ENCODE assay signal across 10 mouse cellular contexts in genomic region chr6:137126224-137126623, GRCm38 (mm10). TPM values are rescaled to one million over a fixed set of nuclear protein-coding genes. Genes with fewer than 3 reads are reported as not detected.
DNase-seq lines count a peak whose midpoint lies in the region; ATAC-seq and TF ChIP-seq lines count a peak whose summit lies in the region.
"Had no signal": no experiment of that assay in that cellular context is flagged by ENCODE, and none has a peak within 500 bp of the region (broad histone marks: within the 10 kb centered on the region; RNA-seq: fewer than 3 reads in every experiment).

No protein-coding gene starts in this region.

- peaks cover 17% of the 10 kb centered on the region for H3K4me1 ChIP-seq in kidney, postnatal 0 days (replicated peaks; ENCODE audit: insufficient read depth, low read length)

- no peak overlapping the region for H3K9ac ChIP-seq in kidney, postnatal 0 days (ENCODE audit: low read depth, low read length)
- H3K9ac ChIP-seq: neural tube, embryonic 13.5 days had no signal

- no peak overlapping the region for H3K4me3 ChIP-seq in kidney, postnatal 0 days (replicated peaks; ENCODE audit: low read depth, low read length)
- H3K4me3 ChIP-seq: neural tube, embryonic 13.5 days had no signal

- WGBS in kidney, postnatal 0 days = 14% methylated on average over 2 of the region's 2 CpGs

- peak overlapping the region; percentile 47 for H3K27ac ChIP-seq in kidney, postnatal 0 days
- H3K27ac ChIP-seq: macrophage; neural tube, embryonic 13.5 days had no signal

- TF ChIP-seq CTCF in kidney, postnatal 0 days (IDR thresholded peaks at IDR 0.05; ENCODE audit: low read depth) = no peak

- DNase-seq in adrenal gland, adult 2 months = peak; percentile 65
- no peak for DNase-seq in adrenal gland, postnatal 10 days
- DNase-seq in kidney, postnatal 0 days (ENCODE audit: low spot score) = peak; percentile 89
- no peak for DNase-seq in kidney, adult 18-20 months
- peak; percentile 45 for DNase-seq in forelimb bud, embryonic 11.5 days (ENCODE audit: low read depth, low spot score)
- peak; percentile 76 for DNase-seq in mesoderm, embryonic 11.5 days (ENCODE audit: low read depth, low spot score)
- DNase-seq in testis, postnatal 14 days (ENCODE audit: low spot score) = no peak
- DNase-seq in layer of hippocampus, postnatal 14 days (ENCODE audit: low spot score in 2 of 2) = no peak

- no peaks in the 10 kb centered on the region for H3K36me3 ChIP-seq in kidney, postnatal 0 days (ENCODE audit: insufficient read depth, low read length)
- H3K36me3 ChIP-seq: neural tube, embryonic 13.5 days had no signal

- H3K4me2 ChIP-seq in kidney, postnatal 0 days (ENCODE audit: low read length) = no peak overlapping the region
- H3K4me2 ChIP-seq: neural tube, embryonic 13.5 days had no signal

- H3K27me3 ChIP-seq in kidney, postnatal 0 days (ENCODE audit: insufficient read depth, low read length) = no peaks in the 10 kb centered on the region
- H3K27me3 ChIP-seq: neural tube, embryonic 13.5 days had no signal

- no peaks in the 10 kb centered on the region for H3K9me3 ChIP-seq in kidney, postnatal 0 days (replicated peaks; ENCODE audit: low read length)
- H3K9me3 ChIP-seq: neural tube, embryonic 13.5 days had no signal

- peak; percentile 74; the same call in 1 of the 2 replicates for ATAC-seq in kidney, postnatal 0 days (replicated peaks; ENCODE audit: low FRiP score, low read depth)

RNA-seq across cellular contexts. Expression of gene Rerg, which starts 44.1 kb away (rescaled TPM):
- total RNA-seq in adrenal gland, adult 2 months (2021) = 100 to 1,000 TPM in 1 of 2 experiments, 10 to 100 TPM in 1; 92.5 to 190 TPM
- polyA plus RNA-seq in adrenal gland, adult 2 months (2012; rRNA removed) = 180 and 195 TPM in 2 replicates
- 10 to 100 TPM; 81.0 to 82.3 TPM for total RNA-seq in adrenal gland, postnatal 10 days (2021)
- 23.9 and 24.5 TPM in 2 replicates for polyA plus RNA-seq in kidney, postnatal 0 days (2015; fragmentation: Nextera tagmentation; extraction: Ambion mirVana)
- total RNA-seq in layer of hippocampus, postnatal 14 days (2021) = 10 to 100 TPM; 42.1 to 47.8 TPM
- polyA plus RNA-seq: macrophage had no signal

Comparison
In these comparisons a context has a peak if more than half of its experiments do, and no peak if none do; other contexts are left out.
1. DNase-seq: peak in adrenal gland, adult 2 months (single experiment), kidney, postnatal 0 days (single experiment), forelimb bud, embryonic 11.5 days (single experiment) and mesoderm, embryonic 11.5 days (single experiment); none in adrenal gland, postnatal 10 days (single experiment), kidney, adult 18-20 months (single experiment), testis, postnatal 14 days (single experiment) and layer of hippocampus, postnatal 14 days (0 of 2).